Mouse (Mus musculus) thymus, postnatal 4 days (tissue): ENCODE results near the gene Zbtb9.

Source experiments
- DNase-seq: peaks from one replicate; pipeline ENCODE4 v3.0.0; 2021

The Zbtb9 gene

DNA sequence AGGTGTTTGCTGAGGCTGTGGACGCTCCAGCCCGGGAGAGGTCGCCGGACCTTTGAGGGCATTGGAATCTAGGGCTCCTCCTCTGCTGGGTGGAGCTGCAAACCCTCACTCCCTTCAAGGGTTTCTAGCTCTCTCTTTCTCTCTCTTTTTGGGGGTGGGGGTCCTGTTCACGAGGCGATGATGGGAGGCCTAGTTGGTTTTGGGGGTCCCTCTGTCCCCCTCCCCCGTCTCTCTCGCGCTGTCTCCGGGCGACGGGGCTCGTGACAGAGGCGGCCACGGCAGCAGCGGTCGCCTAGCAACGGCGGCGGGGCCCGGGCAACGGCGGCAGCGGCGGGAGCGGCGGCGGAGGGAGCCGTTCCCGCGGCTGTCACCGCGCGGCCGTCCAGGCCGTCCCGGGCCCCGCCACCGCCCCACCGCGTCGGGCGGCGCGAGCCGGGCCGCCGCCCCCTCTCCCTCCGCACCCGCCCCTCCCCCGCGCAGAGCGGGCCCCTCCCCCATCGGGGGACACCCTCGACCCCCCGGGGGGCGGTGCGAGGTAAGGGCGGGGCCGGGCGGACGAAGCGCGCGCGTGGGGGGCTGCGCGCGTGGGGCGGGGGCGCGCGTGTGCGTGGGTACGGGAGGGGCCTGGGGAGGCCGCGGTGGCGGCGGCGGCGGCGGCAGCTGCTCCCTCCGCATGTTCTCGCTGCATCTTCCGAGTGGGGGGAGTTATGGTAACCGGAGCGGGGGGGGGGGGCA lies 24.5 kb upstream of the Zbtb9 start:
- DNase-seq, result peak; percentile 64

DNA sequence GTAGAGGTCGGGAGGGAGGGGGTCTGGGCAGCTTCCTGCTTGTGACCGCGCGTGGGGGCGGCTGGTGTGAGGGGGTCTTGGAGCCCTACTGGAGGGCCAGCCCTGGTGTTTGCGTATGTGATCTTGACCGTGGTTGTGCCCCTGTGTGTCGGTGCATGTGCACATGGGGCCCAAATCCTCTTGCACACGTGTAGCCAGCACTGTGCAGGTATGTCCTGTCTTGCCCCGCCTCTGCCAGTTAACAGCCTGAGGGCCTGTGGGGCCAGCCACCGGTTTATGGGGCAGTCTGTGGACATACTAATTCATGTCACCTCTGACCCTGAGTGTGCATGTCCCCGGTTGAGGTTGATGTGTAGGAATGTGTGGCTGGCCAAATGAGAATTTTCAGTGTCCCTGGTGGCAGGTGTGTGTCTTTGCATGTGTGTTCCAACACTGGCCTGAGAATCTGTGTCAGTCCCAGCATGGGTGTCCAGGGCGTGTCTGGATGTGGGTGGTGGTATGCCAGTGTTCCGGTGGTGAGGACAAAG lies 23.9 kb upstream of the Zbtb9 start:
- peak; percentile 46 for DNase-seq

- no peak for DNase-seq
Measured at GRCm38 (mm10) chr17:26949866-26950265, 23.1 kb upstream of the Zbtb9 start.

GRCm38 (mm10) chr17:26950560-26951288 lies 22.2 kb upstream of the Zbtb9 start:
- no peak for DNase-seq

- DNase-seq, result peak; percentile 95
Measured at GRCm38 (mm10) chr17:26951406-26951805, 21.6 kb upstream of the Zbtb9 start.

DNA sequence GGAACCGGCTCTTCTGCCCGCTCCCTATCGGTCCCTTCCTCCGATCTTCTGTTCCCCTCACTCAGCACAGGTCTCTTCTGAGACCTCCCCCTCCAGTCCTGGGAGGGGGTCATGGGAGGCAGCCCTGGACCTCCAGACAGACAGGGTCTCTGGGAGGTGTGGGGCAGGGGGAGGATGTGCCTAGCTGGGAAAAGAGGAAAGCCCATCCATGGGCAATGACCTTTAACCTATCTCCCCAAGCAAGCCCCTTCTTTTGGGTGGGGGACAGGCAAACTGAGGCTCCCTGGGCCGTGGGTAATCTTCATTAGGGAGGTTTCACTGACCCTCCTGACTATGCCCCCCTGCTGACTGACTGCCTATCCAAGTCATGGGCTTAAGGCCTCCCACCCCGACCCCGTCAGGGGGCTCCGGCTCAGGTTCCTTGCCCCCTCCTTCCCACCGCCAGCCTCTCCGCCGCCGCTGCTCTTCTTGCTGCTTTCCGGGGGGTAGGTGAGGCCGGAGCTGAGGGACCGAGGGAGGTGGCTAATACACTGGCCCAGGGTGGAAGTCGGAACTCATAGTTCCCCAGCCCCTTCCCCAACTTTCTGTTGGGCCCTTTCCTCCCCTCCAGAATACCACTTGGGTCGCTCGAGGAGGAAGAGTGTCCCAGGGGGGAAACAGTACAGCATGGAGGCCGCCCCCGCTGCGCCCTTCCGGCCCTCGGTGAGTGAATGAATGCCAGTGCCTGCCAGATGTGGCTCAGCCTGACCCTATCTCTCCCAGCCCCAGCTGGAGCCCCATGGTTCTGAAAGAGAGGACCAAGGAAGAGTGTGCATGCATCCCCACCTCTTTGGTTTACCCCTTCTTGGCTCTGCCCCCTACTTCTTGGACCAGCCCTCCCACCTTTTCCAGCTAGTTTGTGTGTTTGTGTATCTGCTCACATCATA lies 20.8 kb upstream of the Zbtb9 start:
- peak; percentile 56 for DNase-seq

DNA sequence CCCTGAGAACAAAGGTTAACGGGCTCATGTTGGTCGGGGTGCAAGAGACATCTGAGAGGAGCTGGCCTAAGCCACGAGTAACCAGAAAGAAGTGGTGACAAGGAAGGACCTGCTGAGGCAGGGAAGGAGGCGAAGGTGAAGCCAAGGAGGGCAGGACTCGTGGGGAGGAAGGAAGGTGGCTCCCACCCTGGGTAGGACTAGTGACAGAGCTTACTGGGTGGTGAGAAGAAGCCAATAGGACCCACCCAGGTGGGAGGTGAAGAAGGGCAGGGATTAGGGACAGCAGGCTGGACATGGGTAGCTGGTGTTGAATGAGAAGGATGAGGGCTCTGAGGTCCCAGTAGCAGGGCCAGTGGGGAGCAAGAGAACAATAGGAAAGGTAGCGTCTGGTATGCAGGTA lies 19.8 kb upstream of the Zbtb9 start:
- DNase-seq, result no peak

DNA sequence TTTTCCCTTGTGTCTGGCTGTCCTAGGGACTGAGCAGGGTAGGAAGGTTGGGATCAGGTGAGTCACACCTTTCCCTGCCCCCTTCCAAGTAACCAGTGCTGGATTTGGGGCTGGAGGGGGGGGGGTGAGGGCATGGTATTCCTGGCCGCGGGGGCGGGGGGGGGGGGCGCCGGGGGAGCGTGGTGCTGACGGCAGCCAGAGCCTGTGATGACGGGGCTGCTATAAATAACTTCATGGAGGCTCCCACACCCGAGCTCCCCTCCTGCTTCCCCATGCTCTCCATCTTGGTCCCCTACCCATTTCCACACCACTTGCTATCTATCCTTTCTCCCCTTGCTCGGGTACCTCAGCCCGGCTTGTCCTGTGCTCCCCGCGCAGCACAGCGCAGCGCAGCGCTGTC lies 19.2 kb upstream of the Zbtb9 start:
- DNase-seq, result no peak

- DNase-seq, result no peak
Measured at GRCm38 (mm10) chr17:26956309-26956708, 16.7 kb upstream of the Zbtb9 start.

DNA sequence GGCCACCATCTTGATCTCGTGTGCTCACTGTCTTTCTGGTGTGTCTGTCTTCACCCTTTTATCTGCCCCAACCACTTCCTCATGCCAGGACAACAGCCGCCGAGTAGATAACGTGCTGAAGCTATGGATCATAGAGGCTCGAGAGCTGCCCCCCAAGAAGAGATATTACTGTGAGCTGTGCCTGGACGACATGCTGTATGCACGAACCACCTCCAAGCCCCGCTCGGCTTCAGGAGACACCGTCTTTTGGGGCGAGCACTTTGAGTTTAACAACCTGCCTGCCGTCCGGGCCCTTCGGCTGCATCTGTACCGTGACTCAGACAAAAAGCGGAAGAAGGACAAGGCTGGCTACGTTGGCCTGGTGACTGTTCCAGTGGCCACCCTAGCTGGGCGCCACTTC lies 16.1 kb upstream of the Zbtb9 start:
- no peak for DNase-seq

- no peak for DNase-seq
Measured at GRCm38 (mm10) chr17:26957872-26958271, 15.1 kb upstream of the Zbtb9 start.

DNA sequence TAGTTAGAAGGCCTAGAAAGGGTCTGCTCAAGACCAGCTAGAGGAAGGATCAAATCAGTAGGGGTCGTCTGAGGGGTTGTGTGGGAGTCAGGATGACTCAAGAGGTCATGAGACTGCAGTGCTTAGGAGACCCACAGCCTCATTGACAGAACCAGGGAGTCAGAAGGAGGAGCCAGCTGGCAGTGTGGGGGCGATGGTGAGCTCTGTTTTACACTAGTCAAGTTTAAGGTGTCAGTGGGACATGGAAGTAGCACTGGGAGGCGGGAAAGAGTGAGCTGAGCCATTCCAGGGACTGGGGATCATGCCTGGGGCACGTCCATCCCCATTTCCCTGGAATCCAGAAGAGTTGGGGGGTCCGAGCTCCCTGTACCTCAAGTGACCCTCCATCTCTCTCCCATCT lies 14.1 kb upstream of the Zbtb9 start:
- no peak for DNase-seq

DNA sequence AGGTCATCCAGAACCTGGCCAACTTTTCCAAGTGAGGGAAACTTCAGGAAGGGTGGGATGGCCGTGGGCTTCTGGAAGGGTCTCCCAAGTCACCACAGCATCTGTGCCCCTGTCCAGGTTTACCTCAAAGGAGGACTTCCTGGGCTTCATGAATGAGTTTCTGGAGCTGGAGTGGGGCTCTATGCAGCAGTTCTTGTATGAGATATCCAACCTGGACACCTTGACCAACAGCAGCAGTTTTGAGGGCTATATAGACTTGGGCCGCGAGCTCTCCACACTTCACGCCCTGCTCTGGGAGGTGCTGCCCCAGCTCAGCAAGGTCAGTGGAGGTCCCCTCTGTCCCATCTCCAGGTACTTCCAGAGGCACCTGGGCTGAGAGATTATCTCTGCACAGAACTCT lies 13.2 kb upstream of the Zbtb9 start:
- no peak for DNase-seq

- no peak for DNase-seq
Measured at GRCm38 (mm10) chr17:26961572-26962240, 11.3 kb upstream of the Zbtb9 start.

- DNase-seq, result no peak
Measured at GRCm38 (mm10) chr17:26966993-26967392, 6.0 kb upstream of the Zbtb9 start.

DNA sequence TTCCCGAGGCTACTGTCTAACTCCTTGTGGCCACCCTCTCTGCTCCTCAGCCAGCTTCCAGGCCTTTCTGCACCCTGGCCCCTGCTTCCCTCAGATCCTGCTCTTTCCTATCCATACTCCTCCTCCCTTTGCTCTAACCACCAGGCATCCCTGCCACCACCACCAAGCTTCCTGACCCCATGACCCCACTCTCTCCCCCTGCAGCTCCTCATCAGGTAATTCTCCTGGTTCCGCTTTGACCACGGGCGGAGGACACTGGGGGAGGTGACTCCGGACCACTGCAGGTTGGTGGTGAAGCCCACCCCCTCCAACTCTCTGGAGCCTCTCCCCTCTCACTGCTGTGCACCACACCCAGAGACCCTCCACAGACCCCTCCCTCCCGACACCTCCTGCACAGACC lies 5.5 kb upstream of the Zbtb9 start:
- no peak for DNase-seq

DNA sequence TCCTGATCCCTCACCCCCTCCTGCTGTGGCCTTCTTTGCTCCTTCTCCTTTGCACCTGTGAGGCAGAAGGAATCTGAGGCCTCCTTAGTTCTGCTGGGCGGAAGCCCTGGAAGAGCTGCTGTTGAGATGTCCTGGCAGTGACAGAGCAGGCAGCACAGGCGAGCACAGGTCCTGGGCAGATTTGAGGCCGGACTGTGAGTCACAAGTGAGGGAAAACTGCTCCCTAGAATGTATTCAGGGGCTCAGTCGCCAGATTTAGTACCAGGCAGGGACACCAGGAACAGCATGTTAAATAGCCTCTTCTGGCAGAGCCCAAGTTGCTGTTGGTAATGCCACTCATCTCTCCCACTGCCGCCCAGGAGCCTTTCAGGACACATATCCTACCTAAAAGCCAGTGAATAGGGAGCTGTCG lies 4.8 kb upstream of the Zbtb9 start:
- DNase-seq, result no peak

DNA sequence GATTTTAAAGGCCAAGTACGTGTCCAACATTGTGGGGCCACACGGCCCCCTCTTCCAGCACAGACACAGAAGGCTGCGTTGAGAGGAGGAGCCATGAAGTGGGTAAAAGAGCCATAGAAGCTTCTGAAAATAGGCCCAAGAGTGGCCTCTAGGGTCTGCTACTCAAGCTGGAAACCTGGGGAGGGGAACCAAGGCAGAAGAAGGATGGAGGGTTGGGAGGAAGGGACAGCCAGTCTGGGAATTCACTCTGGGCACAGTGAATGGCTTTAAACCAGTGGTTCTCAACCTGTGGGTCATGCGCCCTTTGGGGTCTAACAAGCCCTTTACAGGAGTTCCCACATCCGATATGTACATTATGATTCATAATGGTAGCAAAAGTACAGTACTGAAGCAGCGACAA lies 3.7 kb upstream of the Zbtb9 start:
- no peak for DNase-seq

- no peak for DNase-seq
Measured at GRCm38 (mm10) chr17:26970221-26970620, 2.7 kb upstream of the Zbtb9 start.

DNA sequence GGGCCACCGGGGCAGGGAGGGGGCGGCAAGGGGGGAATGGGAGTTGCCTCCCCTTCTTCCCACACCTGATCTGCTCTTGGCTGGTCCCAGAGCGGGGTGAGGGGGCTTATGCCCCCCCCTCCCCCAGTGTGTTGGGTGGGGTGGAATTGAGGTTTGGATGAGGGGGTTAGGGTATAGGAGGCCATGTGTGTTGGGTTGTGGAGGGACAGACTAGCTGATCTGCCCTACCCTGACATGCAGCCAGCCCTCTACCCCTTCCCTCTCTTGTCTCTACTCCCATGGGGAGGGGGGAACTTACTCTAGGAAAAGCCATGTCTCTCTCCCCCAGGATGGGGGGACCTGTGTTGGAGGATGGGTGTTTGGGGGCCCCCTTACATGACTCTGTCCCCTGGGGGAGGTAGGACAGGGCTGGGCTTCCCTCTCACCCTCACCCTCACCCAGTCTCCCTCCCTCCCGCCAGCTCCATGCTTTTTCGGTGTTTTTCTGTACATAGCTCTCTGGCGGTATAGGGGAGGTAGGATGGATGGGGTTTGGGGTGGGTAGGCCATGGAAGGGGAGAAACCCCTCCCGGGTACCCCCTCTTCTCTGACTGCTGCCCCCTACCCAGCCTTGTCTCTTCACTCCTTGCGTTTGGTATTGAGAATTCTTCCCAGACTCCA lies 1.6 kb upstream of the Zbtb9 start:
- no peak for DNase-seq

DNA sequence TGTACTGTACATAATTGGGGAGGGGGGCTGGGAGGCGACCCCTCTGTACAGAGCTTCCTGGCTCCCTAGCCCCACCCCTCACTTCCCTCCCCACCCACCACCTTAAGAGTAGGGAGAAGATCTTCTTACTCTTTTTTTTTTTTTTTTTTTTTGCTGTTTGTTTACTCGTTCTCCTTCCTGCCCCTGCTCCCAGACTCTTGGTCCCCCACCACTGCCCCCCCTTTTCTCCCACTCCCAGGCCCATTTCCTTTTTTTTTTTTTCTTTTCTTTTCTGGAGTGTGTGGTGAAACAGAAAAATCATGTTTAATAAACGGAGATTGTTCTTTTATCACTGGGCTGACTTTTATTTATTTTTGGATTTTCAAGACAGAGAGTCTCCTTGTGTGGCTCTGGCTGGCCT lies 860 bp upstream of the Zbtb9 start:
- no peak for DNase-seq

- no peak for DNase-seq
Measured at GRCm38 (mm10) chr17:26974547-26974946, 1.6 kb downstream of the Zbtb9 start.
